Mouse (Mus musculus) WW6 (cell line): ENCODE data around the gene Gm49384.
A peak's percentile ranks its signal among the peaks of the same experiment; 100 is the strongest.

Experiments used
- DNase-seq: peaks from one replicate; pipeline ENCODE4 v3.0.0-alpha.2; 2013; ENCODE audit warnings: low read depth, low spot score

Gene Gm49384

GRCm38 (mm10) chr12:69207396-69207795 lies 3.3 kb upstream of the Gm49384 start:
- no peak for DNase-seq

- DNase-seq: no peak
Observed at GRCm38 (mm10) chr12:69198985-69199384, 5.1 kb downstream of the Gm49384 start.

GRCm38 (mm10) chr12:69198164-69198535 lies 5.9 kb downstream of the Gm49384 start, which contains the start of gene Dnaaf2:
TSS of gene Dnaaf2 (minus strand) at chr12:69198429.
- no peak for DNase-seq

GRCm38 (mm10) chr12:69197378-69198163 lies 6.5 kb downstream of the Gm49384 start:
- no peak for DNase-seq

- DNase-seq: no peak
Observed at GRCm38 (mm10) chr12:69196444-69197377, 7.4 kb downstream of the Gm49384 start, which contains the start of gene Gm49383. TSS of gene Gm49383 (minus strand) at chr12:69197104.

- DNase-seq: no peak
Observed at GRCm38 (mm10) chr12:69192637-69193036, 11.4 kb downstream of the Gm49384 start.

GRCm38 (mm10) chr12:69191396-69191795 lies 12.7 kb downstream of the Gm49384 start:
- DNase-seq: no peak

GRCm38 (mm10) chr12:69190522-69190921 lies 13.5 kb downstream of the Gm49384 start:
- DNase-seq: no peak

- no peak for DNase-seq
Observed at GRCm38 (mm10) chr12:69190074-69190473, 14.0 kb downstream of the Gm49384 start.

GRCm38 (mm10) chr12:69186811-69187471 lies 17.1 kb downstream of the Gm49384 start:
- DNase-seq: no peak

GRCm38 (mm10) chr12:69185371-69185770 lies 18.7 kb downstream of the Gm49384 start:
- DNase-seq: no peak

GRCm38 (mm10) chr12:69184342-69185295 lies 19.4 kb downstream of the Gm49384 start:
- no peak for DNase-seq

GRCm38 (mm10) chr12:69183583-69184308 lies 20.3 kb downstream of the Gm49384 start, which contains the start of the genes Rpl36al and Mgat2:
TSS of gene Rpl36al (minus strand) at chr12:69184083.
TSS of gene Mgat2 (plus strand) at chr12:69184157.
- peak; percentile 93 for DNase-seq

- DNase-seq: no peak
Observed at GRCm38 (mm10) chr12:69181800-69182199, 22.3 kb downstream of the Gm49384 start.

GRCm38 (mm10) chr12:69179371-69179770 lies 24.7 kb downstream of the Gm49384 start:
- no peak for DNase-seq

GRCm38 (mm10) chr12:69177526-69177925 lies 26.5 kb downstream of the Gm49384 start:
- DNase-seq: no peak

GRCm38 (mm10) chr12:69175975-69176374 lies 28.1 kb downstream of the Gm49384 start:
- DNase-seq: no peak

- no peak for DNase-seq
Observed at GRCm38 (mm10) chr12:69171307-69171706, 32.8 kb downstream of the Gm49384 start.

- no peak for DNase-seq
Observed at GRCm38 (mm10) chr12:69168461-69169106, 35.5 kb downstream of the Gm49384 start, which contains the start of gene Lrr1. TSS of gene Lrr1 (plus strand) at chr12:69168814.
